19 mouse cellular contexts compared by ENCODE assay signal in the genomic region with DNA sequence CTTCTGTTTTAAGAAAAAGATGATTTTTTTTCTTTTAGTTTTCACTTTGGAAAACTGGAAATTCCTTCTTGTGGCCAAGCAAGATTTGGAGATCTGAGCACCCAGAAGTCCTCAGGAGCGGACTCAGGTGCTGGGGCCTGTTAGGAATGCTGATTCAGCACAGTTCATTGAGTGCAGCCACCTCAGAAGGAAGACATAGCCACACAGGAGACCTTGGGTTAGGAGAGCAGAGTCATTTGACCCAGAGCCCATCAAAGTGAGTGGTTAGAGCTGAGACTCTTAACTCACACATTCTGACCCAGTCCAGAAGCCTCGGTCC.
"Had no signal": no experiment of that assay in that cellular context is flagged by ENCODE, and none has a peak within 500 bp of the region (broad histone marks: within the 10 kb centered on the region; RNA-seq: fewer than 3 reads in every experiment).

No protein-coding gene starts in this region.

- H3K4me3 ChIP-seq: limb, embryonic 10.5 days; limb, embryonic 13.5 days; liver, embryonic 12.5 days; liver, embryonic 15.5 days; lung, embryonic 15.5 days; megakaryocyte, embryonic 14.5 days; midbrain, embryonic 10.5 days; stomach, embryonic 15.5 days had no signal

- H3K4me1 ChIP-seq: lung, embryonic 15.5 days; stomach, embryonic 15.5 days had no signal

- H3K4me2 ChIP-seq: limb, embryonic 13.5 days; liver, embryonic 12.5 days; liver, embryonic 15.5 days; lung, embryonic 15.5 days; stomach, embryonic 15.5 days had no signal

- H3K27ac ChIP-seq: kidney, postnatal 0 days; limb, embryonic 10.5 days; limb, embryonic 13.5 days; liver, embryonic 12.5 days; liver, embryonic 15.5 days; lung, embryonic 15.5 days; midbrain, embryonic 10.5 days; stomach, embryonic 15.5 days had no signal

- H3K9ac ChIP-seq: limb, embryonic 13.5 days; liver, embryonic 12.5 days; liver, embryonic 15.5 days; lung, embryonic 15.5 days; stomach, embryonic 15.5 days had no signal

- ATAC-seq: intestine, postnatal 0 days; liver, embryonic 12.5 days had no signal

- H3K27me3 ChIP-seq: limb, embryonic 13.5 days; liver, embryonic 12.5 days; liver, embryonic 15.5 days; lung, embryonic 15.5 days; stomach, embryonic 15.5 days had no signal

- H3K9me3 ChIP-seq: limb, embryonic 10.5 days; limb, embryonic 13.5 days; liver, embryonic 12.5 days; liver, embryonic 15.5 days; lung, embryonic 15.5 days; megakaryocyte, embryonic 14.5 days; midbrain, embryonic 10.5 days; stomach, embryonic 15.5 days had no signal

- DNase-seq: kidney, adult 2 months; kidney, postnatal 36 days; liver; lung, adult 18-20 months; lung, postnatal 10 days; lung, postnatal 36 days; right cerebral cortex, postnatal 25 days; spleen, adult 18-20 months; thymus, postnatal 36 days had no signal
